Mouse (Mus musculus): ENCODE results near the gene Slc24a3.

DNA sequence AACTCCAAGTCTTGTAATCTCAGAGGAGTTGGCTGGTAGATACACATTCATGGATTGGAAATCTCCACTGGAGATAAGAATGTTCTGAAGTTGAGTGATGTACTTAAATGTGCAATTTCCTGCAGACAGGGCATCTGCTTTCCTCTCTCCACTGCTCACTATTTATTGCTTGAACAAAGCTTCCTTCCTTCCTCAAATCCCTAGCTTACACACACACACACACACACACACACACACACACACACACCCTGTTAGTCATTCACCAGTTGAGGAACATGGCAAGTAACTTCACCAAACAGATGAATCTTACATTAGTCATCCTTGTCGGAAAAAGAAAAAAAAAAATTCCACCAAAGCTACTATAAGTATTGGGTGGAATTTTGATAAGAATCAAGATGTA, 8.6 kb upstream of the Slc24a3 start:
- no peak for TF ChIP-seq POLR2A (IDR thresholded peaks at IDR 0.05; ENCODE audit: borderline replicate concordance, extremely low read depth, insufficient read depth, insufficient read length, poor library complexity, severe bottlenecking)
- TF ChIP-seq CTCF (IDR thresholded peaks at IDR 0.05; ENCODE audit: borderline replicate concordance, extremely low read depth, insufficient read depth, insufficient read length) = no peak

All from brain, embryonic 14.5 days (tissue).